Mouse (Mus musculus) telencephalon, adult 2 months (tissue): ENCODE results near the gene Zfp771.

Experiments
- DNase-seq: peaks from one replicate; pipeline ENCODE4 v3.0.0-alpha.2; 2011; ENCODE audit warnings: low read depth, low spot score

The Zfp771 gene

GRCm38 (mm10) chr7:127282190-127282589 is 38.1 kb downstream of the Zfp771 start:
- no peak for DNase-seq

GRCm38 (mm10) chr7:127285154-127285553 is 41.1 kb downstream of the Zfp771 start:
- no peak for DNase-seq

GRCm38 (mm10) chr7:127287940-127288339 is 43.9 kb downstream of the Zfp771 start:
- DNase-seq, result no peak

- DNase-seq, result no peak
These were observed 45.2 kb downstream of the Zfp771 start for GRCm38 (mm10) chr7:127289306-127289705.

GRCm38 (mm10) chr7:127290142-127290541 is 46.1 kb downstream of the Zfp771 start:
- no peak for DNase-seq

GRCm38 (mm10) chr7:127296098-127296497 is 52.0 kb downstream of the Zfp771 start, which contains the start of gene Itgal:
Gene Itgal (plus strand): TSS chr7:127296260.
- no peak for DNase-seq

- DNase-seq, result no peak
These were observed 52.9 kb downstream of the Zfp771 start for GRCm38 (mm10) chr7:127296786-127297555.

- no peak for DNase-seq
These were observed 53.6 kb downstream of the Zfp771 start for GRCm38 (mm10) chr7:127297586-127298193.
